Mouse (Mus musculus): ENCODE measurements around the gene Vsig2.

The Vsig2 gene

GRCm38 (mm10) chr9:37567892-37568604 is 29.0 kb downstream of the Vsig2 start:
- DNase-seq = no peak

DNA sequence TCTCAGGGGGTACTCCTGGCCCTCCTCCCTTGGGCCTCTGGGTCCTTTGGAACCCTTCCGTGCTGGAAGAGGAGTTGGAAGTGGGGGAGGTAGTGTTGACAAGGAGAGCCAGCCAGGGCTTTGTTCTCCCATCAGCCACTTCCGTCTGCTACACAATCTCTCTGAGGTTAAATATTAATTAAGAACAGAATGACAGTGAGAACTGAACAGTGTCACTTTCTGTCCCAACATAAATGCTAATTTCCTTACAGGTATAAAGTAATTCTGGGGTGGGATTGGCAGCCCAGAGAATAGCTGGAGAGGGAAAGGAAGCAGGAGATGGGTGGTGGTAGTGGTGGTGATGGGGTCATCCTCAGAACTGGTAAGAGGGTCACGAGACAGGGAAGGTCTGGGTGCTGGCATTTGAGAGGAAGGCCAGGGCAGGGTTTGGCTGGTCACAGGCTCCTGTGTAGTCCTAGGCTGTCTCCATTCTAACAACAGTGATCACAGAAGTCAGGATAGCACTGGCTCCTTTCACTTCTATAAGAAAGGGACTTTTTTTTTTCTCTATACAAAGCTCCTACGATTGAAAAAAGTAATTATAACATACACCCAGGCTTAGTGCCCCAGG is 29.7 kb downstream of the Vsig2 start:
- DNase-seq = no peak

DNA sequence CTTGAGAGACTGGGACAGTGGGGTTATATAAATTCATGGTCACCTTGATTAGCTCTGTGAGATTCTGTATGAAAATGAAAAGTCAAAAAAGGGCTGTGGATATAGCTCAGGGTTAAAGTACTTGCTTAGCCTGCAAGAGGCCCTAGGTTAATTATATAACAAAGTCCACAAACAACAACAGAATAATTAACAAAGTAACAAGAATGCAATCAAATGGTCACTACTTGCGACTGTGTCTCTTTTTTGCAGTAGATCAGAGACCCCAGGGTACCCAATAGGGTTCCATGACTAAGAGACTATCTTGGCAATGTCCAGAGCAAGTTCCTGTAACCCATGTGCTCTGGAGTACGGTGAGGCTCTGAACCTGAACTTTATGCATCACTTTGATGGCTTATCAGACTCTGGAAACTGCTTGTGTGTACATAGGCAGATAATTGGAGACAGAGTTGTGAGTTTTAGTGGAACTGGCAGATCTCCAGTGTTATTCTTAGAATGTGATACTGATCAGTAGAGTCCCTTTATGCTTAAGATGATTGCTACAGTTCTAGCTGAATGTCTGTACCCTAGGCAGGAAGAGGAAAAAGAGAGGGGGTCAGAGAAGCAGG is 30.3 kb downstream of the Vsig2 start:
- no peak for DNase-seq

DNA sequence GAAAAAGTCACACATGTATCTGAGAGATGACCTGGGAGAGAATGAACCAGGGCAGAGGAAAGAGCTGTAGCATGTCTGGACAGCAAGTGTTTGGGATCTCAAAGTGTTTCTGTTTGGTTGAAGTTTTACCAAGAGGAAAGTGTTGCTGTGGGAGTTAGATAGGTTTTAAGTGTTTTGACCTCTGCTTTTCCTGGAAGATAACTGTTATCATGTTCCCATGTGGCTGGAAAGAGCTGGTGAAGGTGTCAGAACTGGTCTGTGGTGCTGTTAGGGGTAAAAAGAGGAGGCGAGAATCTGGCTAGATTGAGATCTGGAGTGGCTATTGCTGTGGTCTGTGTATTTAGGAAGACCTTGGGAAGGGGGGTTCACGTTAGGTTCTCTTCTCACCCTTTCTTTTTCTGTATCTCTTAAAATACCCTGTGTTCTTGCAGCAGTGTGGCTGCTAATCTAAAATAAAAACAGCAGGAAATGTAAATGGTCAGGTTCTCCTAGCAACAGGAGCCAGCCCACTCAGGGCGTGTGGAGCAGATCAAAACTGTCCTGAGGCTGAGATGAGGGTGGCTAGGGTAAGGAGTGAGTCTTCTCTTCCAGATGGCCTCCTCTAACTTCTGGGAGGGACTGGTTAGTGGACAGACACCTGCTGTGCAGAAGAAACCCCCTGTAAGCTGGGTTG is 33.3 kb downstream of the Vsig2 start:
- no peak for DNase-seq

DNA sequence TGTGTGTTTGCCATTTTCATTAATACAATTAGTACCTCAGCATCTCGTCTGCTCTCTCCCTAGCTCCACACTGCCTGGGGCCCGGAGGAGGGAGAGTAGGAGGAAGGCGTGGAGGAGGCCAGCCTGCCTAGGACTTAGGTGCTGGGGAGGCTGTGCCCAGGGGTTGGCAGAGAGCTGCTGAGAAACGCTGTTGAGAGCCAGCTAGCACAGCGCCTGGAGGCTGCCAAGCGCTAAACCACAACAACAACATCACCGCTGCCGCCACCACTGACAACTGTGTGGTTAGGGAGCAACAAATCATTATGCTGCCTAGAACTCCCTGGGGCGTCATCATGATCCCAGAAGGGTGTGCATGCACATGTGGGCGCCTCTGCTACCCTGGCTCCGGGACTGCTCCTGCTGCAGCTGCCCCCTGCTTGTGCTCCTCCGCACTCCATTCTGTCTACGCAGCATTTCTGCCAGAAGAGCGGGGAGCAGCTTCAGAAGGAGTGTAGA is 37.4 kb downstream of the Vsig2 start:
- no peak for DNase-seq

GRCm38 (mm10) chr9:37583594-37583993 is 44.5 kb downstream of the Vsig2 start:
- DNase-seq = no peak

GRCm38 (mm10) chr9:37586718-37587117 is 47.7 kb downstream of the Vsig2 start:
- no peak for DNase-seq

- no peak for DNase-seq
These were observed 51.3 kb downstream of the Vsig2 start for GRCm38 (mm10) chr9:37590381-37590780.

- no peak for DNase-seq
These were observed 53.0 kb downstream of the Vsig2 start for GRCm38 (mm10) chr9:37592025-37592424.

- DNase-seq = no peak
These were observed 53.6 kb downstream of the Vsig2 start for GRCm38 (mm10) chr9:37592633-37593032.

- DNase-seq = no peak
These were observed 54.6 kb downstream of the Vsig2 start for GRCm38 (mm10) chr9:37593690-37594089.

Data from cerebellum, adult 8-10 months (tissue).